Mouse (Mus musculus) kidney, adult 10 weeks (tissue): ENCODE data around the gene Gimap3. TPM values are rescaled to one million over a fixed set of nuclear protein-coding genes. Genes with fewer than 3 reads are reported as not detected.

ENCODE experiments used
- polyA plus RNA-seq: library from polyadenylated mRNA; stranded (reverse); fragments of 350-450 nt; fragmentation: Illumina TruSeq; extraction: RNeasy Lipid Tissue Mini Kit (QIAGEN cat#74804); gene quantifications from one replicate; pipeline ENCODE4 v1.2.3, GENCODE M21; 2014; ENCODE audit warnings: low read depth, low replicate concordance

Gene Gimap3
- 1.5 TPM for polyA plus RNA-seq

DNA sequence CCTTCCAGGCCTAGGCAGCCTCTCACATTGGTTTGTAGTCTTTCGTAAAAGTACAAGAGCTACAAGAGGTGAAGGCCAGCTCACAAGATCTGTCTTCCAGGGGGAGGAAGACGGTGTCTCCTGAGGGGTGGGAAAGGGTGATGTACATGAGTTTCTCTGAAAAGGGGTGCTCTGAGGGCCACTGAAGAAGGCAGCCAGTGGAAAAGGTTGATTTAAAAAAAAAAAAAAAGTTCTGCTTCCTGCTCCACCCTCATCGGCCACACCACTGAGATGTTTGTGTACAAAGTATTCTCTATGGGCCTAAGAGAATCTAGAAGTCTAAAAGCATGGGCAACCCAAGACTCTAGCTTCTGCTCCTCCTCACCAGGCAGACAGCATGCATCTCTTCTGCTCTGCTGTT lies at the start of gene Gimap3:
Gene Gimap3 (minus strand): TSS at position 156 of the 400 bp plus-strand sequence.

GRCm38 (mm10) chr6:48745959-48746889 lies 24.4 kb downstream of the Gimap3 start, which contains the start of gene Gimap5:
Gene Gimap5, plus strand, starts transcription at chr6:48746197.

GRCm38 (mm10) chr6:48738961-48739779 lies 31.5 kb downstream of the Gimap3 start, which contains the start of gene Gimap1:
Gene Gimap1, plus strand, starts transcription at chr6:48739054.

DNA sequence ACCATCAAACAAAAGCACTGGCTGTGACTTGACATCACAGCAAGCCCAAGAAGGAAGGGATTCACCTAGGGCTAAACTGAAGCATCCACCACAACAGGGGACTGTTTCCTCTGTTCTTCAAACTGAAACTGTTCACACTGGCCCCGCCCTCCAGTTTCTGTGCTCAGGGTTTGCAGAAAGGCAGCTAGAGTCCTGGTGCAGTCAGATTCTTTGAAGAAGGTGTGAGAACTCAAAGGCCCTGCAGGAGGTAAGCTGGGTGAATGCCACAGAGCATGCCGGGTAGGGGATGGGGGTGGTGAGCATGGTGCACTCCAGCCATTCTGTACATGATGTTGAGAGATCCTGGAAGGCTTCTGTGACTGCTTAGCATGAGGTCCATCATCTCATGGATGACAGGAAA lies 52.2 kb downstream of the Gimap3 start, which contains the start of the genes Gm28053 and Gimap7:
Gene Gm28053 (plus strand): TSS at position 153 of the 400 bp plus-strand sequence.
Gene Gimap7 (plus strand): TSS at position 167 of the 400 bp plus-strand sequence.

Other genes with a start within 250 kb of the Gimap3 start
- 31.2 TPM for gene Atp6v0e2, start 233.2 kb downstream of the Gimap3 start, polyA plus RNA-seq
- 6.0 TPM for gene Lrrc61, start 216.1 kb downstream of the Gimap3 start, polyA plus RNA-seq
- 4.4 TPM for gene Rarres2, start 198.1 kb downstream of the Gimap3 start, polyA plus RNA-seq
- gene Gm45021, start 181.2 kb downstream of the Gimap3 start, polyA plus RNA-seq = not detected
- gene Repin1, start 177.0 kb downstream of the Gimap3 start, polyA plus RNA-seq = 8.8 TPM
- gene Gm44965, start 176.9 kb downstream of the Gimap3 start, polyA plus RNA-seq = not detected
- 0.32 TPM for gene Zfp775, start 168.8 kb downstream of the Gimap3 start, polyA plus RNA-seq
- 3.0 TPM for gene AI854703, start 144.1 kb downstream of the Gimap3 start, polyA plus RNA-seq
- gene Gimap8, start 123.6 kb downstream of the Gimap3 start, polyA plus RNA-seq = 46.0 TPM
- gene Gimap9, start 94.7 kb downstream of the Gimap3 start, polyA plus RNA-seq = 44.6 TPM
- 123 TPM for gene Gimap4, start 86.3 kb downstream of the Gimap3 start, polyA plus RNA-seq
- 57.0 TPM for gene Gimap6, start 62.6 kb downstream of the Gimap3 start, polyA plus RNA-seq
- gene Gm28053, start 52.2 kb downstream of the Gimap3 start, polyA plus RNA-seq = not detected
- gene Gimap7, start 52.2 kb downstream of the Gimap3 start, polyA plus RNA-seq = not detected
- gene Gimap1, start 31.8 kb downstream of the Gimap3 start, polyA plus RNA-seq = 2.9 TPM
- 5.1 TPM for gene Gimap5, start 24.7 kb downstream of the Gimap3 start, polyA plus RNA-seq
- gene Tmem176a, start 70.1 kb upstream of the Gimap3 start, polyA plus RNA-seq = 366 TPM
- 106 TPM for gene Tmem176b, start 70.6 kb upstream of the Gimap3 start, polyA plus RNA-seq
- gene Aoc1, start 102.0 kb upstream of the Gimap3 start, polyA plus RNA-seq = 2.0 TPM
- not detected for gene 1600015I10Rik, start 159.0 kb upstream of the Gimap3 start, polyA plus RNA-seq
- not detected for gene Doxl2, start 204.1 kb upstream of the Gimap3 start, polyA plus RNA-seq
- not detected for gene Svs1, start 216.0 kb upstream of the Gimap3 start, polyA plus RNA-seq